Mouse (Mus musculus) thymus, postnatal 14 days (tissue): ENCODE data around the gene Lrrfip1.

ENCODE experiments used
- DNase-seq: peaks from one replicate; pipeline ENCODE4 v3.0.0; 2021

Lrrfip1 gene

DNA sequence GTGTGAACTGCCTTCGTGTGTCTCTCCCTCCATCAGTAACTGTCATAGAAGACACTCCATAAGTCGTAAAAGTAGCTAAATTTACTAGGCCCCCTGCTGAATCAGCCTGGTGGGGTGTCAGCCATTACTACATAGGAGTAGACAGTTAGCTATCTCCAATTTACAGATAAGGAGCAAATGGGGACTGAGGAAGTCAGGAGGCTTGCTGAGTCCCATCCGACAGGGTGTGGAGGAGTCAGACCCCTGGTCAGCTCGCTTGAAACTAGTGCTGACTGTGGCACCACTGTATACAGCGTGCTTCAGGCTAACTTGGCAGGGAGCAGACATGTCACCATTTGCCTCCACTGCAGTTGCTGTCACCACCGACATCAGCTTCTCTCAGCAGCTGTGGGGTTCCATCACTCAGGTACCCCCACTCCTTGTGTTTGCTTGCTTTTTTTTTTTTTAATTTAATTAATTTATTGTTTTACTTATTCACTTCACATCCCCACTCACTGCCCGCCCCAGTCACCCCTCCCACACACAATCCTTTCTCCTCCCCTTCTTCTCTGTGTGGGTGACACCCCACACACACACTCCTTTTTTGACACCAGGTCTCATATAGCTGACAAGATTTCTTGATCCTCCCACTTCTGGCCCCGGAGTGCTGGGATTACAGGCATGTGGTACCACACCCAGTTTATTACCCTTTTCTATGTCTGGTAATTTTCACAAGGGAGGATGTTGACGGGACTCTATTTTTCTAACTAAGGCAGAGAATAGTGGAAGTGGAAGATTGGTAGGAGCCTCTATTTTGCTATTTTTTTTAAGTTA lies 61.5 kb downstream of the Lrrfip1 start:
- DNase-seq: no peak

DNA sequence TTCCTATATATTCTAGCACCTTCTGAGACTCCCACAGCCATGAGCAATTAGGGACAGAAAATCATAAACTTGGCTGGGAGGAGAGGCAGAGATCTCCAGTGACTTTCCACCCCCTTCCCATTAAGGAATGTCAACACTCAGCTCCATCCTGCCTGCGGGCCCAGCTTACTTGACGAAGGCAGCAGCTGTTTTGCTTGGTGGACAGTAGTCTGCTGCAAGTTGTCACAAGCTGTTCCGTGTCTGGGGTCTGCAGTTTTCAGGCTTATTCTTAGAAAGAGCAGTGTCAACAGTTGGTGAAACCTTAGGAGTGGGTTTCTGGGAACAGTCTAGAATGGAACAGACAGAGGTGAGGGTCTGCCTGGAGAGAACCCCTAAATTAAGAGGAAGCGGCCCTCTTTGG lies 62.6 kb downstream of the Lrrfip1 start:
- no peak for DNase-seq

DNA sequence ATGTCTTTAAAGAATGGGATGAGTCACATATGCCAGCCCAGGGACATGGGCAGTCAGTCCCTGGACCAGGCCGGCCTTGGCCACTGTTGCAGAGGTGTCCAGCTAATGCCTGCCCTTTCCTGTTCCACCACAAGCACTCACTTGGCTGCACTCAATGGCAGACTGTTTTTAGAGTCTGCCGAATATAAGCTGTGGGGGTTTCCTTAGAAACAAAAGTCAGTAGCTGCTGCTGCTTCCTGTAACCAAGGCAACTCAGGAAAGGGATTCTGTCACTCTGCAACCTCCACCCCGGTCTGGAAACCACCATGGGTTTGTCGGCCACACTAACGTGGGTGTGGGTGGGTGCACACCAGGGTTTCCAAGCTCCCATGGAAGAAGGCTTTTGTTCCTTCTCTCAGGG lies 63.8 kb downstream of the Lrrfip1 start:
- peak; percentile 62 for DNase-seq

DNA sequence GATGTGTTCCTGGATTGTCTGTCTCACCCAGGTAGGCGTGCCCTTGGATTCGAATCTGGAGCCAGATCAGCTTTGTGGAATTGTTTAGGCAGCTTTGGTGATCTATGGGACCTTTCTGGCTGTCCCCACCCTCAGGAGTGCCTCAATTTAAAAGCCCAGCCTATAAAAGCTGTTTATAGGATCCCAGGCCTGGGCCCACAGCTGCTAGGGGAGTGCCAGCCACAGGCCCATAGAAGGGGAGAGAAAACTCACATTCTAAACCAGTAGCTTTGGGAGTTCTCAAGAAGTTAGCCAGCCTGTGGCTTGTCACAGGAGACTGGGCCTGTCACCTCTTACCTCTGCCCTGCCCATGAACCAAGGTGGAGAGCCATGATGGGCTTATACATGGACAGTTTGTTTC lies 65.5 kb downstream of the Lrrfip1 start:
- no peak for DNase-seq

DNA sequence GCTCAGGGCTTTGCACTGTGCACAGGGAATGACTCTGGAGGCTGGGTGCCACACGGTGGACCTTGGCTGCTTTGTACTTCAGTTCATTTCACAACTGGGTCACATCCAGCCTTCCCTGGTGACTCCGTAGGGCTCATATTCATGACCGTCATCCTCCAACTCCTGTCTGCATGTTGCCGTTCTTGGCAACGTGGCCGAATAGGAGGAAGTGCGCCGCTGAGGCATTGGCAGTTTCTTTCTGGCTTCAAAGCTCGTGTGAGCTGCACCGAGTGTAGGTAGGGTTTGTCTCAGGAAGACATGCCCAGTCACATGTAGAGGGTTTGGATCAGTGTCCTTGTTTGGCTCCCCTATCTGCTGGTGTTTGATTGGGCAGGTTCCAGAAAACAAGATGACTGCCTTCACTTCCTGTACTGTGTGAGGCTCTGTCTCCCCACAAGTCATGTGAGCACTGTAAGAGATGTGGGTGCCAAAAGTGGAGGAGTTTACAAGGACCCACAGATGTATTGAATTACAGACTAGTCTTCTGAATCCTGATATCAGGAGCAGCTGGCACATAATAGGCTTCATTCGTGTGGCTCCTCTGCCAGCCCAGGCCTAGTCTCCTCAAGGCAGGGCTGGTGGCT lies 66.5 kb downstream of the Lrrfip1 start:
- peak; percentile 40 for DNase-seq

DNA sequence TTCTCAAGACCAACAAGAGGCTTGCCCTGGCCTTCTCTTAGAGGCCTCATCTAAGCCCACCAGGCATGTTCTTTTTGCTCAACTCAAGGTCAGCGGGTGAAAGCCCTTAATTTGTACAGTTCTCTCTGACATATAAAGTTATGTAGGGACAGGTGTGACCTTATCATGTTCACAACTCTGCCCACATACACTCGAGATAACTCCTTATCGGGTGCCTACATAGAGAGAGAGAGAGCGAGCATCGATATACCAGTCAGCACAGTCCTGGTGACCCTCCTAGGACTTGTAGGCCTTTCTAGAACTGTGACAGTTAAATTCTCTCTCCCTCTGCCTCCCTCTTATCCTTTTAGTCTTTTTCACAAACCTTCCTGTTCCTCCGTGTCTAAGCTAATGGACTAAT lies 67.5 kb downstream of the Lrrfip1 start:
- DNase-seq: no peak

DNA sequence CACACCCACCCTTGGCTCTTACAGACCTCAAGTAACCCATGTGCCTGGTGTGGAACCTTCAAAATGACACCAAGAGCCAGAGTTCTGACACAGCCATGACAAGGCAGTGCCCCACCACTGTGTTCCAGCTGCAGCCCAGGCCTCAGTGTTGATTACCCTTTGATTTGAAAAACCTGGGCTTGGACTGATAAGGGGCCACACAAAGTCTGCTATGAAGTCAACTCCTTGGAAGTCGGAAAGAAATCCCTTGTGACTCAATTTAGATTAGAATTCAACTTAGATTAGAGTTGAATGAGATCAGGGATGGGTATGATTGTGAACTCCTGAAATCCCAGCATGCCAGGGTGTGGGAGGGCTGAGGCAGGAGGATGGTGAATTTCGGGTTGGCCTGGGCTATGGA lies 68.1 kb downstream of the Lrrfip1 start:
- DNase-seq: no peak

DNA sequence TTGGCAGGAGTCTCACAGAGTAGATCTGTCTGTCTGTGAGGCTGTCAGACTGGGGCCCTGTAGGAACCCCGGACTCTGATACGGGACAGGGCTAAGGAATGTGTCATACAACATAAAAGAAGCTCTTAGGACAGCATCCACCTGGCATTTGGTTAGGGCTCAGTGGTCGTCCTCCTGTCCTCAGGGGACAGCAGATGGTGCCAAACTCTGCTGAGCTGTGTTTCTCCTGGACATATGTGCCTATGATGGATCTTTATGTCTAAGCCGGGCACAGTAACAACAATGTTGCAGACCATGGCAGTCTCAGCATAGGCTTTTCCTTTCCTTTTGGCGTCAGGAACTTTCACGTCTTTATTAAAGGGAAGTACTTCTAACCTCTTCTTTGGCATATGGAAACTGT lies 69.2 kb downstream of the Lrrfip1 start:
- no peak for DNase-seq

DNA sequence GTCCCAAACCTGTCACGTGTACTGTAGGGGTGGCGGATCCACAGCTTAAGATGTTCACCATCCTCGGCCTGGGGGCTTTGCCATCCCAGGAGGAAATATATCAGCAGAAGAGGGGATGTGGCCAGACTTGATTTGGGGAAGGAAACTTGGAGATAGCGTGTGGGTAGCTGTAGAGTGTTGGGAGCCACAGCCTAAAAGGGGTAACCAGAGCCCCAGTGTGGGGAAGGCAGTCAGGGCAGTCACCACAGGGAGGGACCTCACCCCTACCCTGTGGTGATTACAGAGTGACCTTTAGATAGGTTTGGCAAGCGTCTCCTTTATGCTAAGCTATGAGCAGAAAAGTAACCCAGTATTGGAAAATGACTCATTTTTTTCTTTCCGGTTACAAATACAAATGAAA lies 71.0 kb downstream of the Lrrfip1 start:
- DNase-seq: no peak

DNA sequence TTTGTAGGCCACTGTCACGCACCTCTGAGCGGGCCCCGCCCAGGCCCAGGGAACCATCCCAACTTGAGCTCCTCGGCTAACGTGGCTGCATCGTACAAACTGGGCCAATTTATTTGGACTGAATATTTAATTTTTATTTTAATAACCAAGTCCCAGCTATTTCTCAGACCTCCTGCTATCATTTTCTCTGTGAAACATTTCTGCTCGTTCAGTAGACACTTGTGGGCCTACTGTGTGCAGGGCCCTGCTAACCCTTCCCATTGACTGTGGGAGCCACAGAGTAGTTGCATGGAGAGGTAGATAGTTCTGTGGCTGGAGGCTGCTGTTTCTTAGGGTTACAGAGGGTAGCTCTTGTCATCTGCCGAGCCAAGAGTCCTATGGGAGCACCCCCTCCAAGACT lies 72.0 kb downstream of the Lrrfip1 start:
- DNase-seq: no peak

DNA sequence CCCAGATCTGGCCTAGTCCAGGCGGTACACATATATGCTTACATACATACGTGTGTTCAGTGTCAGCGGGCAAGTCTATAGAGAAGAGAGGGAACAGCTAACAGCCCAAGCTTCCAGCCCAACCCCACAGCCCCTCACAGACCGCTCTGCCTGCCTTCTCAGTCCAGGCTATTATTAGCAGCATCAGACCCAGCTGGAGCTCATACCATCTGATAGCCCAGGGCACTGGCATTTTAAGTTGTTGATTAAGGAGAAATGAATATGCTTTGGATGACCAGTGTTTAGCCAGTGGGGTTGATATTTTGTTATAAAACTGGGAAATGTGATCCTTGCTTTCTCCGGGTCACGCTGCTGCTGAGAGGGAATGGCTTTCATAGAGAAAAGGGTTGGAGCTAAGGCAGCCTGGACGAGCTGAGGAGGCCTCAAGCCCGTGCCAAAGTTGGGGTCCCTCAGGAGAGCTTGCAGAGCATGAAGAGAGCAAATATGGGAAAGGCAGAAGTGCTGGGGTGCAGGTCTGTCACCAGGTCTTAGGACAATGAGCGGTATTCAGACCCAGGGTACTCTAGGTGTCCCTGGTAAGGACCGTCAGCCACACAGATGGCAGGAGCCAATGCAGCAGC lies 73.2 kb downstream of the Lrrfip1 start:
- no peak for DNase-seq

DNA sequence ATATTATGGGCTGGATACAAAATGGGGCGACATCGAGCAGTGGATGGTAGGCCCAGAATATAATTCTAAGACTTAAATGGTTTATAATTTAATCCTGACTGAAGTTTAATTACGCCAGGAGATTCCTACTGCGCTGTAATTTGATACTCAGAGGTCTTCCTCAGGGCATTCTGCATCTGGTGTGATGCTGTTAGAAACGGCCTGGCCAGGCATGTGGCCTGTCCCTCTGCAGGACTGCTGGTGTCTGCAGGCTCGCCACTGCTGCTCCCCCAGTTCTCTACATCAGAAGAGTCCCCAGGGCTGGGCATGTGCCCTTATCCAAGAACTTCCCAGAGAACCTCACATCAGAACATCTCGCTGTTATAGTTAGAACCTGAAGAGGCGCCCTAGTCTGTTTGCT lies 78.4 kb downstream of the Lrrfip1 start:
- DNase-seq: no peak

DNA sequence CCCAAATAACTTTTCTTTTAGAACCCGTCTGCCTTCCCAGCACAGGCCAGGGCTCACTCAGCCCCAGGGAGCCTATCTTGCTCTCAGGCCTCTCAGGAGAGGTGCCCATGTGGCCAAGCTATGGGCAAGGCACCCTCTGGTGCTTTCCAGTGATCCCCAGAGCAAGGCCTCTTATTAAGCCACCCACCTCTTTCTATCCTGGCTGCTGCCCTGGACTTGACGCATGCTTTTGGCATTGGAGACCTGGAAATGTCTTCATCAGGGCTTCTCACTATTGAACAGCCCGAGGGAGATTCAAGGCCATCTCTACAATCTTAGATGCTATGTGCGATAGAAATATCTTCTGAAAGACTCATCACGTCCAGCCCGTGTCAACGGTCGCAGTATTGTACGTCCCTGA lies 78.9 kb downstream of the Lrrfip1 start:
- DNase-seq: no peak

DNA sequence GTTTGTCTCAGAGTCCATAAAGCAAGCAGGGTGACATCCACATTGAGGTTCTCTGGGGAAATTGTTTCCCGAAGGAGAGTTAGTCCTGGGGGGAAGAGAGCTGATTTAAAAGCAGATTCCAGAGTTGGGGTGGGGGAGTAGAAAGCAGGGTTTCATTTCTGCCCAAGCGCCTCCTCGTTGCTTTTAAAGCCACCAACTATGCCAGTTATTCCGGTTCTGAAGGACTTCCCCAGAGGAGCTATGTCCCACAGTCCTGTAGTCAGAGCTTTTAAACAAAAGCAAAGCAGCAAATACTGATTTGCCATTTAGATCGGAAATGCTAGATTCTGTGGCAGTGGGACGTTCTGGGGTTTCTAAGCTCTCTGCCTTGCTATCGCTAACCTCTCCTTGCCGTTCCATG lies 79.4 kb downstream of the Lrrfip1 start:
- DNase-seq: no peak

DNA sequence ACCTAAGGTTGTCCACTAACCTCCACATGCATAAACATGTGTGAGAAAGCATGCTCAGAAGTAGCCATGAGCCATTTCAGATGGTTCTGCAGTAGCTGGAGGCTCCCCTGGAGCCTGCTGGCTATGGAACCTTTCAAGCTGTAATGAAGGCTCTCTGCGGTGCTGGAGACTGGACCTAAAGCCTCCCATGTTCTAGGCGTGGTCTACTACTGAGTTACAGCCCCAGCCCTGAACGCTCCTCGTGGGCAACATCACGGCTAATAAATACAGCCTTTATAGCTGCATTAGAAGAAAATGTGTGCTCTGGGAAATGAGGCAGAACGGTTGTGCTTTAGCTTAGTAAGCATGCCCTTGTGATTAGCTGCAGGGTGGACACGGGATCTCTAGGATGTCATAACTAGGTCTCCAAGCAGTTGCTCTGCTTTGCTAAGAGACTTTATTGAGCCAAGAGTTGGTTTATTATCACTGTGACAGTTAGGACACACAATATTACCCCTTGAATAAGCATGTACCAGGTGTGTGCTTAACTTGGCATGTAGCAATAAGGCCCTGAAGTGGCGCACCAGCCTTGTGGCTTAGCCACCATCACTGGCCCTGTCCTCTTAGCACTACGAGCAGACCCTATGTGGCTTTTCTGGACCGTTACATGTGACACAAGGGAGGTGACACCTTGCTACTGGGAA lies 81.3 kb downstream of the Lrrfip1 start:
- no peak for DNase-seq

DNA sequence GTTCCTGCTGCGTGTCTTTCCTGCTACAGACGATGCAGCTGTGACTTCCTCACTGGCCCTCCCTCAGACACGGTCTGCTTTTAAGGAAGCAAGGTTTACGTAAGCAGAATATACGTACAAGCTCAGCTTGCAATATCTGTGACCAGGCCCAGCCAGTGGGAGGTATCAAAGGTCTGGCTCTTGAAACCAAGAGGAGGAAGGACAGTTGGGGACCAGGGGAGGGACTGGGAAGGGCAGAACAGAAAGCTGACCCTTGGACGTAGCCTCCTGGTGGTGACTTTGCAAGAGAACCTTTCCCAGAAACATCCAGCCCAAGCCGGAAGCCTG lies 81.8 kb downstream of the Lrrfip1 start:
- DNase-seq: peak; percentile 53

DNA sequence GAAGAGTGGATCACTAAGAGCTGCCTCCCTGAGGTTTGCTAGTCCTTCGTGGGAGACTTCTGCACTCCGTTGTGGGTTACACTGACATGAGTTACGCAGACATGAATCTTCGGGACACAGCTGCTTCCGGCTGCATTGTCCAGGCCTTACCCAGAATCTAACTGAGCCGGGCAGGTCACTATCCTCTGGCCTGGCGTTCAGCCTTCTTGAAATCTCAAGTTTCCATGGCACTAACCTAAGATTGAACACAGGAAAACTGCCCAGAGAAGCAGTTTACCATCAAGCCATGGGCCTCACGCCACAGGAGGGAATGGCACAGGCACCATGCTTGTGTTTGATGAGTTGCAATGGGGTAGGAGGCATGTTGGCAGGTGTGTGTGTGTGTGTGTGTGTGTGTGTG lies 85.8 kb downstream of the Lrrfip1 start:
- DNase-seq: no peak

DNA sequence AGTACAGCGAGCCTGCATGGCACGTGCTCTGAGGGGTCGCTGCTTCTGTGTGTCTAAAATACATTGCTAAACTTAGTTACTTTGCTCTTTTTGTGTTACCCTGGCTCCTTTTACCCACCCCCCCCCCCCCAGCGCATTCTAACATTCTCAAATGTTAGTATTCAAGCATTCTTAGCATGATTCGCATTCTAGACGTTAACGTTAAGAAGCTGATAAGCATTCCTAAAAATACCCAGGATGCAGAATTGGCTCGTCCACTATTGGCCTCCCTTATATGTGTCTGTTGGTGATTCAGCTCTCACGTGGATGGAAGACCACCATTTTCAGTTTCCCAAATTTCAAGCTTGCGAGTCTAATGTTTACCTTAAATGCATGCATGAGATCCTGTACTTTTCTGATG lies 86.5 kb downstream of the Lrrfip1 start:
- DNase-seq: no peak

DNA sequence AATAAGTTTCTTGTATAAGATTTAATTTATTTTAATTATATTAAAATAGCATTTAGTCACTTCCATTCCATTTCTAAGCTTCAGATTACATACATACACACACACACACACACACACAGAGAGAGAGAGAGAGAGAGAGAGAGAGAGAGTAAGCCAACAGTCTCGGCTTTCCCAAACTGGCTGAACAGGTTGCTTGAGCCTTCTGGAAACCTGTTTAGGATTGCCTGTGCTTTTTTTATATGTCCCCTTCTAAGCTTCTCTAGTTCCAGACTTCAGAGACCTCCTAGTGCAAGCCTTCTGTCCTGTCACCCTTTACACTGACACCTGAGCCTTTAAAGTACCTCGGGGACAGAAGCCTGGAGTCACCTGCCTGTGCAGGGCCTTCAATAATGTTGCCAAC lies 87.1 kb downstream of the Lrrfip1 start:
- no peak for DNase-seq

DNA sequence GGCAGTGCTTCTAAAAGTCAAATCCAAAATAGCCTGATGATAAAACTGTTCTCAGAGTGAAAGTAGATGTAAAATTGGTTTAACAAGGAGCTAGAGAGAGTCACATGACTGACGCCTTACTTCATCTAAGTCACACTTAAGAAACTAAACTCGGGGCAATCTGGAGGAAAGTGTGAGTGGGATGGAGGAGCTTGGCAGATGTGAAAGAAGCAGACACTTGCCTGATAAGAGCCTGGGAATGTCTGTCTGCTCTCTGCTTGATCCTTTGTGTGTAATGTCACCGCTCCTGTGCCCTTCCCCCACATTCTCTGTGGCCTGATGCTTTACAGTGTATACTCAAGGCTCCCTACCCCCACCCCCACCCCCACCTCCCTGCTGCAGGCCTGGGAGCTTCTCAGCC lies 87.8 kb downstream of the Lrrfip1 start:
- no peak for DNase-seq

DNA sequence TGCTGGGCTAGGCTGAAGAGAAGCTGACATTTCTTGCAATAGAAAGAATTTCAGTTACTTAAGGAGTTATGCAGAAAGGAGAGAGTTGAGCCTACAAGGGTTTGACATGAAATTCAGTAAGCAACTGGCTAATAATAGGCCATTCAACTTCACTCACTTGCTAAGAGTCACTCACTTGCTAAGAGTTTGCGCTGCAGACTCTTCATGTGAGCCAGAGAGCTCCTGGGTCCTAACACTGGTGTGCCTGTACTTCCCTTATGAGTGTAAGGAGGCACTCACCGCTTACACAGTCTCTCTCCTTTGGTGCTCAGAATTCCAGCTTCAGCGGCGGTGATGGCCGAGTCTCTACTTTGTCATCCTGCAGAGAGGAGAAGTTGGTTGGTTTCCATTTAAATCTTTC lies 88.2 kb downstream of the Lrrfip1 start:
- no peak for DNase-seq

DNA sequence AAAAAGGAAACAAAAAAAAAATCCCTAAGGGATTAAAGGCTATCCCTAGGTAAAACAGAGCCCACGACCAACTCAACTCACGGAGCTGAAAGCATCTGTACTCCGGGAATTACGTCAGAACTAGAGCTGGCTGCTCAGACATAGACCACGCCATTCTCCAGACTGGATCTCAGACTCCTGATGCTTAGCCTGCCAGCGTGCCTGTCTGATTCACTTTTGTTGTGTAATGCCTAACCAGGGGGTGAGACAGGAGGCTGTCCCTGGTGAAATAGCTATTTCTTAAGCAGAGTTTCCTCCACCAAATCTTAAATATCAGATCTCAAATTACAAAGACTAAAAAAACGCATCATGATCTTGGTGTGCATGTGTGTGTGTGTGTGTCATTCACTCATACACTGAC lies 89.5 kb downstream of the Lrrfip1 start:
- no peak for DNase-seq

DNA sequence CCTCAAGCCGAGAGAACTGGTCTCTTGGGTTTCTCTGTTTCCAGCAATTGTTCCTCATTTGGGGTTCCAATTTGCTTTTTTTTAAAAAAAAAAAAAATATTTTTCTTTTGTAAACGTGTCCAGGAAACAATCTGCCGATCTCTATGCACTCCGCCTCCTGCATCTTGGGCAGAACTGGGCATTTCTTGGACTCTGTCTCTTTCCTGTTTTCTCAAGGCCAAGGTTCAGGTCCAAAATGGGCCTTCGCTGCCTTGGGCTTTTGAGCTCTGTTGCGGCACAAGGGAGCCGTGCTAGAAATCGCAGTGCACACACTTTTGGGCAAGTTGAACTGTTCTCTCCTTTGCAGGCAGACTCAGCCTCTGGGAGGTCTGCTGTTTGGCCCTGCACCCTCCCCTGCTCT lies 90.4 kb downstream of the Lrrfip1 start:
- no peak for DNase-seq

DNA sequence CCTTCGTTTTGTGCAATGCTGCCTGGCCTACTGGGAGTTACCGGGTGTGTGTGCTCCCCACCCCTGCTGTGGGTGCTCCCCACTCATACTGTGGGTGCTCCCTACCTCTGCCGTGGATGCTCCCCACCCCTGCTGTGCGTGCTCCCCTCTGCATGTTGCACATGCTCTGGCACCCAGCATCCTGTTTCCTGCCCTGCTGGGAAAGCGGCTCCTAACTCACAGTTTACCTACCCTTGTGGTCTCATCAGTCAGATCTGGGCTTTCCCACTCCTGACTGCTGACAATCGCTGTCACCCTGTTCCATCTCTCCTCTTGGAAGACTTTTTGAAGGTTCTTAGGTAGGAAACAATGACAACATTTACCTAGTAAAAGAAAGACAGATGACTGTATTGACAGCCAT lies 91.9 kb downstream of the Lrrfip1 start:
- peak; percentile 32 for DNase-seq
